ENCODE assay signal across 1 mouse cellular context in the genomic region with DNA sequence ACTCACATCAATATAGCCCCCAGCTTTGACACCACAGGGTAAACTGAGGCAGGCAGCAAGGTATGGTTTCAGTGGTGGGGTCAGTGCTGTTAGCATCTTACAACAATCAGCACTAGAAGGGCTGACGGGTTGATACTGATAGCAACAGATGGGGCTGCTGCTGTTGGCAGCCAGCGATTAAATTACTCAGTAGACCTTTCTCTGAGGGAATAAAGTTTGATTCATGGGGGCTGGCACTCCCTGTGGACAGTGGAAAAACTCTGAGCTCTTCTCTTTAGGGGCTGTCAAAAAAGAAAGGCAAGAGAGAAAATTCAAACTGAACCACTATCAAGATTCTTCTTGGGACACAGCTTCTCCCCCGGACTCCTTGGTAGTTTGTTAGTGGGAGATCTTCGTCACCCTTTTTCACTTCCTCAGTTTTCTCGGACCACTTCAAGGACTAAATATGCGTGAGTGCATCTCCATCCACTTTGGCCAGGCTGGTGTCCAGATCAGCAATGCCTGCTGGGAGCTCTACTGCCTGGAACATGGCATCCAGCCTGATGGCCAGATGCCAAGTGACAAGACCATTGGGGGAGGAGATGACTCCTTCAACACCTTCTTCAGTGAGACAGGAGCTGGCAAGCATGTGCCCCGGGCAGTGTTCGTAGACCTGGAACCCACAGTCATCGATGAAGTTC. TPM values are rescaled to one million over a fixed set of nuclear protein-coding genes. Genes with fewer than 3 reads are reported as not detected.
"Had no signal": no experiment of that assay in that cellular context is flagged by ENCODE, and none has a peak within 500 bp of the region (broad histone marks: within the 10 kb centered on the region; RNA-seq: fewer than 3 reads in every experiment).

No protein-coding gene starts in this region.

RNA-seq across cellular contexts. Expression of gene Pfn4, which starts 13.0 kb away (rescaled TPM):
- polyA plus RNA-seq: macrophage had no signal

RNA-seq across cellular contexts. Expression of gene Fam228a, which starts 43.6 kb away (rescaled TPM):
- polyA plus RNA-seq: macrophage had no signal
